In the genomic region with DNA sequence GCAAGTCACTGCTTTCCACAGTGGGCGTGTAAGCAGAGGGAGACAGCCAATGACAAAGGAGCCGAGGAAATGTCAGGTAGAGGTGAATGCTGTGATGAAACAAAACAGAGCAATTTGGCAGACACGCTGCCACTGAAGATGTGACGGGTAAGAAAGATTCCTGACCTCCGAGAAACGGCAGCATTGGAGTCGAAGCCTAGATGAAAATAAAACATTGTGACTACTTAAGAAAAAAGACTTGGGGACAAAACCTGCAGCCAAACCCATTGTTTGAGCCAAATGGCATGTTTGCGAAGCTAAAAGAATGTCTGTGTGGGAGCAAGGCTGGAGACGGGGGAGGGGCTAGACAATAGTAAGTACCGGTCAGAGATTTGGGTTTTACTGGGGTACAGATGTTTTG, we compare ENCODE assay signal across 15 mouse cellular contexts.
"Had no signal": no experiment of that assay in that cellular context is flagged by ENCODE, and none has a peak within 500 bp of the region (broad histone marks: within the 10 kb centered on the region; RNA-seq: fewer than 3 reads in every experiment).

No protein-coding gene starts in this region.

- H3K4me2 ChIP-seq: limb, embryonic 12.5 days; limb, embryonic 15.5 days; liver, embryonic 11.5 days; lung, embryonic 14.5 days; midbrain, embryonic 13.5 days had no signal

- DNase-seq: kidney, adult 8-10 months; kidney, postnatal 25 days; left cerebral cortex, postnatal 4 days; liver, postnatal 0 days; lung, embryonic 14.5 days; thymus, adult 18-20 months; thymus, postnatal 36 days had no signal

- H3K36me3 ChIP-seq: limb, embryonic 12.5 days; limb, embryonic 15.5 days; midbrain, embryonic 13.5 days had no signal

- H3K9me3 ChIP-seq: limb, embryonic 12.5 days; limb, embryonic 15.5 days; midbrain, embryonic 13.5 days had no signal

- ATAC-seq: intestine, postnatal 0 days; liver, postnatal 0 days; lung, postnatal 0 days; midbrain, embryonic 13.5 days had no signal

- H3K4me3 ChIP-seq: limb, embryonic 12.5 days; limb, embryonic 15.5 days; midbrain, embryonic 13.5 days had no signal

- H3K4me1 ChIP-seq: limb, embryonic 12.5 days; limb, embryonic 15.5 days had no signal

- H3K27me3 ChIP-seq: limb, embryonic 12.5 days; limb, embryonic 15.5 days; midbrain, embryonic 13.5 days had no signal

- H3K27ac ChIP-seq: limb, embryonic 12.5 days; limb, embryonic 15.5 days; liver, embryonic 14.5 days; macrophage; midbrain, embryonic 13.5 days had no signal

- H3K9ac ChIP-seq: limb, embryonic 12.5 days; limb, embryonic 15.5 days; liver, embryonic 14.5 days; liver, postnatal 0 days; lung, embryonic 14.5 days; midbrain, embryonic 13.5 days had no signal
